Mouse (Mus musculus) embryonic facial prominence, embryonic 11.5 days (tissue): ENCODE measurements around the gene Serping1. TPM values are rescaled to one million over a fixed set of nuclear protein-coding genes. Genes with fewer than 3 reads are reported as not detected.

Experiments
- ATAC-seq: fragments of 200-750 bp; cut with Nextera tagmentation; replicated peaks from 2 replicates; pipeline ENCODE4 v1.8.0; 2017; ENCODE audit warnings: low read depth; ENCODE audit not compliant: insufficient number of reproducible peaks, low FRiP score, low TSS enrichment
- DNase-seq: peaks from one replicate; pipeline ENCODE4 v3.0.0-alpha.2; 2015; ENCODE audit warnings: low spot score
- H3K27ac ChIP-seq: fragments of 300-500 bp; sonication (generic); replicated peaks from 2 replicates; pipeline ENCODE4 v1.5.1; 2014; ENCODE audit warnings: mild to moderate bottlenecking, low read depth, low read length, control low read depth
- H3K27me3 ChIP-seq: fragments of 300-500 bp; sonication (generic); 2 replicates; pipeline ENCODE4 v1.6.1; 2014; ENCODE audit warnings: mild to moderate bottlenecking, low read length, moderate library complexity, mixed read lengths; ENCODE audit not compliant: control insufficient read depth, insufficient read depth
- H3K36me3 ChIP-seq: fragments of 300-500 bp; sonication (generic); replicated peaks from 2 replicates; pipeline ENCODE4 v1.6.1; 2014; ENCODE audit warnings: low read depth, mild to moderate bottlenecking, low read length, moderate library complexity, mixed read lengths; ENCODE audit not compliant: control insufficient read depth, insufficient read depth
- H3K4me1 ChIP-seq: fragments of 300-500 bp; sonication (generic); 2 replicates; pipeline ENCODE4 v1.6.1; 2014; ENCODE audit warnings: low read length, mixed read lengths; ENCODE audit not compliant: control insufficient read depth, insufficient read depth
- H3K4me2 ChIP-seq: fragments of 300-500 bp; sonication (generic); 2 replicates; pipeline ENCODE4 v1.6.1; 2014; ENCODE audit warnings: low read depth, mild to moderate bottlenecking, control low read depth, low read length, moderate library complexity
- H3K4me3 ChIP-seq: fragments of 300-500 bp; sonication (generic); 2 replicates; pipeline ENCODE4 v1.5.1; 2014; ENCODE audit warnings: low read depth, low read length, control low read depth
- H3K9ac ChIP-seq: fragments of 300-500 bp; sonication (generic); replicated peaks from 2 replicates; pipeline ENCODE4 v1.6.1; 2014; ENCODE audit warnings: mild to moderate bottlenecking, control low read depth, low read length
- H3K9me3 ChIP-seq: fragments of 300-500 bp; sonication (generic); replicated peaks from 2 replicates; pipeline ENCODE4 v1.6.1; 2016; ENCODE audit warnings: mild to moderate bottlenecking, low read length, inconsistent platforms, mixed read lengths; ENCODE audit not compliant: control insufficient read depth
- WGBS: fragments of 180-500 bp; shearing (Covaris S2); extraction: QIAGEN DNeasy Blood & Tissue Kit; methylation state at CpG from one replicate; pipeline ENCODE4 v1.1.7; 2014; 5-methylcytosine and 5-hydroxymethylcytosine counted together
- microRNA counts: library from miRNA; unstranded; fragments of <30 nt; microRNA quantifications from one replicate; lab custom pipeline; 2016
- microRNA-seq: library from miRNA; unstranded; fragments of <30 nt; microRNA quantifications from one replicate; pipeline ENCODE4, GENCODE M21; 2016; ENCODE audit warnings: borderline number of aligned reads
- polyA plus RNA-seq: library from polyadenylated mRNA; unstranded; fragments of >200 nt; fragmentation: Nextera tagmentation; extraction: Ambion mirVana; gene quantifications from 2 replicates; pipeline ENCODE4 v1.2.1, GENCODE M21; 2014

Gene Serping1
- polyA plus RNA-seq, 1 experiment from 2014 or later = 21.0 TPM

GRCm38 (mm10) chr2:84716423-84717355 lies 58.6 kb downstream of the Serping1 start:
- Histone ChIP-seq H3K4me3 (peak overlapping the region; percentile 85), H3K4me2 (peak overlapping the region; percentile 76), H3K27ac (peak overlapping the region; percentile 75; the same call in 1 of the 2 replicates), H3K9ac (peak overlapping the region; percentile 89), H3K9me3 (no peaks in the 10 kb centered on the region), H3K4me1 (no peaks in the 10 kb centered on the region), H3K36me3 (no peaks in the 10 kb centered on the region), H3K27me3 (no peaks in the 10 kb centered on the region)
- WGBS = 36% methylated on average over 9 of the region's 9 CpGs
- ATAC-seq = no peak
- DNase-seq = no peak

GRCm38 (mm10) chr2:84715562-84716361 lies 59.5 kb downstream of the Serping1 start:
- Histone ChIP-seq H3K4me2 (peak overlapping the region; percentile 76), H3K27ac (peak overlapping the region; percentile 91), H3K36me3 (no peaks in the 10 kb centered on the region), H3K4me3 (peak overlapping the region; percentile 85), H3K4me1 (no peaks in the 10 kb centered on the region), H3K9ac (peak overlapping the region; percentile 89), H3K27me3 (no peaks in the 10 kb centered on the region), H3K9me3 (no peaks in the 10 kb centered on the region)
- under 1% methylated on average over 33 of the region's 33 CpGs for WGBS
- ATAC-seq (peak; percentile 93), DNase-seq (peak; percentile 92)

MicroRNAs encoded within 50 kb of the gene (microRNA counts, 519-probe panel; counts per million panel counts)
- 6,264 counts per million, percentile 98 among the panel's probes with 10 or more counts for microRNA mmu-miR-130a (lab: Ali Mortazavi, UCI)

Small RNA genes lying within 50 kb of the gene (microRNA-seq; reads per million reads assigned to microRNA genes)
- 41,077 reads per million, percentile 99 among the genes with 10 or more reads in this experiment for gene Mir130a

Other genes with a start within 250 kb of the Serping1 start
- gene Ctnnd1, start 124.7 kb downstream of the Serping1 start, polyA plus RNA-seq = 39.3 and 40.6 TPM in 2 replicates
- 0.07 TPM in 2 replicates for gene Btbd18, start 116.4 kb downstream of the Serping1 start, polyA plus RNA-seq
- gene Selenoh, start 104.7 kb downstream of the Serping1 start, polyA plus RNA-seq = 446 and 475 TPM in 2 replicates
- not detected in 2 replicates for gene Gm28635, start 97.4 kb downstream of the Serping1 start, polyA plus RNA-seq
- 62.1 and 68.2 TPM in 2 replicates for gene Med19, start 97.0 kb downstream of the Serping1 start, polyA plus RNA-seq
- 150 and 152 TPM in 2 replicates for gene Tmx2, start 96.3 kb downstream of the Serping1 start, polyA plus RNA-seq
- 25.4 and 25.5 TPM in 2 replicates for gene Zdhhc5, start 60.3 kb downstream of the Serping1 start, polyA plus RNA-seq
- gene Clp1, start 48.1 kb downstream of the Serping1 start, polyA plus RNA-seq = 58.5 and 61.1 TPM in 2 replicates
- 6.2 and 6.6 TPM in 2 replicates for gene Ypel4, start 41.4 kb downstream of the Serping1 start, polyA plus RNA-seq
- 5.9 and 6.4 TPM in 2 replicates for gene Gm19426, start 31.8 kb downstream of the Serping1 start, polyA plus RNA-seq
- 30.6 and 36.1 TPM in 2 replicates for gene Ube2l6, start 23.4 kb upstream of the Serping1 start, polyA plus RNA-seq
- gene Smtnl1, start 47.2 kb upstream of the Serping1 start, polyA plus RNA-seq = 0.11 and 0.20 TPM in 2 replicates
- gene Timm10, start 51.6 kb upstream of the Serping1 start, polyA plus RNA-seq = 45.9 and 50.0 TPM in 2 replicates
- 23.1 and 28.0 TPM in 2 replicates for gene Slc43a1, start 63.4 kb upstream of the Serping1 start, polyA plus RNA-seq
- 2.4 and 3.2 TPM in 2 replicates for gene Rtn4rl2, start 111.3 kb upstream of the Serping1 start, polyA plus RNA-seq
- gene Slc43a3, start 161.1 kb upstream of the Serping1 start, polyA plus RNA-seq = 37.2 and 38.9 TPM in 2 replicates
- gene Prg2, start 205.0 kb upstream of the Serping1 start, polyA plus RNA-seq = 0.60 and 0.78 TPM in 2 replicates
- not detected in 2 replicates for gene Prg3, start 212.8 kb upstream of the Serping1 start, polyA plus RNA-seq